Mouse (Mus musculus) gastrocnemius, adult 8-10 months (tissue): ENCODE data around the gene Gm5460. TPM values are rescaled to one million over a fixed set of nuclear protein-coding genes. Genes with fewer than 3 reads are reported as not detected.
A peak's percentile ranks its signal among the peaks of the same experiment; 100 is the strongest.

Experiments
- DNase-seq, 2 experiments: peaks; one replicate each; pipeline ENCODE4 v3.0.0; 2022; ENCODE audit warnings: low spot score in 2 of 2
- total RNA-seq, 4 experiments: library from RNA; stranded (reverse); gene quantifications; 2 replicates each; pipeline ENCODE4 v1.2.4; 2022

The Gm5460 gene
- not detected for total RNA-seq

DNA sequence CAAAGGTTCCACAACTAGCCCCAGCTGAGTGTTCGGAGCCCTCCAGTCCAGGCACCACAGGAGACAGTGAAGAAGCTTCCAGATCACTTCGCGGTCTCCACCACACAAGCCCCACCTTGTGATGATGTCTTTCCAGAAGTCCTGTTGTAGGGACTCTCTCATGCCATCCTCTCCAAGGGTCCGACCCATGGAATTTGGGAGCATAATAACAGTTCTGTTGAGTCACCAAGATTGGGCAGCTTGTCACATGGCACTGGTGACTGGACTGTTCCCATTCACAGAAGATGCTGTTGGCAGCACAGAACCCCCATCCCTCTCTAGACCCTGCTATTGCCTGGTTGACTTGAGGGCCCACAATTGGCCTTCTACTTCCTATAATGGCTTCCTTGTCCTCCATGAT is at the start of gene Gm5460:
Gene Gm5460, plus strand, starts transcription at position 378 of the 400 bp plus-strand sequence.
- no peak for DNase-seq

DNA sequence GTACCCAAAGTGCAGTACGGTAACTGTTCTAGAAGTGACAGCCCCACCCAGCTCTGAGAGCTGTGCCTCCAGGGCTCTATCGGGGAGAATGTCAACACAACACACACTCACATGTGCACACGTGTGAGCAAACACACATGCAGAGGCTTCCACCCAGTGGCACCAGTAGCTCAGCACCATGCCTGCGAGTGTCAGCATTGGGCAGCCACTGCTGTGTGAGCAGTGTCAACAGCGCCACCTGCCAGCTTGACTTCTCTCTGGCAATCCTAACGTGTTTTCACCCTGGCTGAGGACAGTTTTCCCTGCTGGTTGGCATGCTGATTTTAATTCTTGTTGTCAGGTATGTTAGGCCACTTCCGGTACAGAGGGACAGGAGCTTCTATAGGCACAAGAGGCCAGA is 43.9 kb upstream of the Gm5460 start:
- DNase-seq = no peak

DNA sequence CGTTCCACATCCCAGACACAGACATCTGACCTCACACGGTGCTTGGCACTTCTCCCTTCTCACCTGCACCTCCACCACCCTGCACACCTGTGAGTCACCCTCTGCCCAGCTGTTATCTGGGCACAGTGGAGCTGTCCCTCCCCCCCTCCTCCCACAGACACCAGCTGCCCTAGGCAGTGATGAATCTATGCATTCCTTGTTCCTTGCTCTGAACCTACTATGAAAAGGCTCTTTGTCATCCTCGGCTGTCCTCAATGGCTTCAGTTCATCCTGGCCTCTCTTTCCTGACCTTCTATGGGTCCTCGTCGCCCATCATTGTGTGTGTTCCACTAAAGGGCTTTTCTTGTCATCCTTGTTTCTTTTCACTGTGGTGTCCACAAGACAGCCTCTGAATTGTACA is 41.8 kb upstream of the Gm5460 start:
- DNase-seq = no peak

DNA sequence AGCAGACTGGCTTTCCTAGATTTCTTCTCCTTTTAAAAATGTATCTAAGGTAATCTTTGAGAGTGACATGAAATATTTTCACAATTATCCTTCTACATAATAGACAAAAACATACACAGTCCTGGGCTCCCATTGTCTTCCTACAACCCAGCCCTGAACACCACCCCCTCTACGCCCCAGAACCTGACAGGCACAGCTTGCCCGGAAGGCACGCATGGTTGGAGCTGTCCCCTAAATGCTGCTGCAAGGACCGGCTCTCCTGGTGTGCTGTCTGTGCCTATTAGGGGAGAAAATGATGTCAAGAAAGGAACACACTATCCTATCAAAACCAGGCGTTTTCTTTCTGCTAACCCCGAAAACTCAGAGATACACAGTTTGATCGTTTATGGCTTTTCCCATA is 38.8 kb upstream of the Gm5460 start:
- no peak for DNase-seq

DNA sequence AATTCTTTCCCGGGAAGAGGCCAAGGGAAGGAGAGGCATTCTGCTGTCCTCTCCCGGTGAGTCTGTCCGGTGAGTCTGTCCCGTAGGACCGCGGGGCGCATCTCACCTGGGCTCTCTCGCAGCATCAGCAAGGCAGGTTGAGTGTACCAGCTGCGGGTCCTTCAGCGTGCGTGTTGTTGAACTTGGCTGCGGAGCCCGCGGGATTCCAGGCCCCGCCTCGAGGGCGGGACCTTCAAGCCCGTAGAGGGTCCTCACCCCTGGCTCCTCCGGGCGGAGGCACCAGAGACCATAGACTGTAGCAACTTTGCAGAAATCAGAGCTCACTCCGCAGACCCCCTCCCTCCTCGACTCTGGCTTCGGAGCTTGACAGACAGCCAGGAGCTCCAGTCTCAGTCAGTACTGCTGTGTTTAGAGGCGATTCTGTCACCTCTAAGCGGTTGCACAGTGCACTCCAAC is 37.9 kb upstream of the Gm5460 start, which contains the start of gene Zfp488:
Gene Zfp488, minus strand, starts transcription at position 161 of the 456 bp plus-strand sequence.
- no peak for DNase-seq

DNA sequence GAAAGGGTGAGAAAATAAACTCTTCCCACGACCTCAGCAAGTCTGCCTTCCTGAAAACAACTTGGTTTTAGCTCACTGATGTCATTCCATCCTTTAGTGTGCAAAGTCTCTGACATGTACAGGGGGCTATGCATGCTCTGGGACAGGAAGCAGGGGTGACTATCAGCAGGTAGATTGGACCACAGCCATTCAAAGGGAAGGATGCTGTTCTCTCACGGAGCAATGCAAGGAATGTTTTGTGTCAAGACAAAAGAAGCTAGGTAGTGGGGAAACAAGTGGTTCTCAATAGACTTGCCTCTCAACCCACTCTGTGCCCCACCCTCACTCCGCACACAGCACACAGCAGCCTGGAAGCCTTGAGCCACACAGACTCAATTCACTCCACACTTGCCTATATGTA is 27.4 kb upstream of the Gm5460 start:
- no peak for DNase-seq

DNA sequence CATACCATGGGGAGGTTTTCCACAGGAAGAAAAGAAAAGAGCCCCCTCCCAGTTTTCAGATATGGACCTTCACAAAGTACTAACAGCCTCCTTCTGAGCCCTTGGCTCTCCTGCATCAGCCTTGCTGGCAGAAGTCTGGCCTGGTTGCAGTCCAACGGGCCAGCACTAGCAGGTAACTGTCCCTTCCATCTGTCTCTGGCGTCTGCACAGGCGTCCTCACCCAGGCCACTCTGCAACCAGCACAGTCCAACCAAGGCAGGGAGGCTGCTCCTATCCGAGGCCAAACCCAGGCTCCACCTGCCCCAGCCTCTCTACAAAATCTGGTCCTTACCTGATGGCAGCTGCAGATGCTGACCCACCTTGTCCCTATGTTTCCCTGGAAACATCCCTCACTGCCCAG is 24.6 kb upstream of the Gm5460 start:
- no peak for DNase-seq

DNA sequence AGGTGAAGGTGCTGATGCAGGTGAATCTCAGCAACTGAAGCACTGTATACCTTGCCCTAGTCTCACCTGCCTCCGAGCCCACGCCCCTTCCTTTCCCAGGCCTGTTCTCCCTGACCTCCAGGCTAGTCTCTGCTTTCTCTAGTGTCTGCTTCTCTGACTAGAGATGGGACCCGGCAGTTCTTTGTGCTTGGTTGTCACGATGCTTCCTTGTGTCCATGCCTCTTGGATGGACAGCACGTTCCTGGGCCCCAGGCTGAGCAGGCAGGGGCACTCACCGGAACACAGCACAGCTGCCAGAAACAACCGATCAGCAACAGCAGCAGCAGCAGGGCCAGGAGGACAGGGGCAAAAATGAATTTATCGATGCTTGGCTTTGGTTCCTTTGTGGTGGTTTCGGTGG is 23.5 kb upstream of the Gm5460 start:
- DNase-seq = no peak

DNA sequence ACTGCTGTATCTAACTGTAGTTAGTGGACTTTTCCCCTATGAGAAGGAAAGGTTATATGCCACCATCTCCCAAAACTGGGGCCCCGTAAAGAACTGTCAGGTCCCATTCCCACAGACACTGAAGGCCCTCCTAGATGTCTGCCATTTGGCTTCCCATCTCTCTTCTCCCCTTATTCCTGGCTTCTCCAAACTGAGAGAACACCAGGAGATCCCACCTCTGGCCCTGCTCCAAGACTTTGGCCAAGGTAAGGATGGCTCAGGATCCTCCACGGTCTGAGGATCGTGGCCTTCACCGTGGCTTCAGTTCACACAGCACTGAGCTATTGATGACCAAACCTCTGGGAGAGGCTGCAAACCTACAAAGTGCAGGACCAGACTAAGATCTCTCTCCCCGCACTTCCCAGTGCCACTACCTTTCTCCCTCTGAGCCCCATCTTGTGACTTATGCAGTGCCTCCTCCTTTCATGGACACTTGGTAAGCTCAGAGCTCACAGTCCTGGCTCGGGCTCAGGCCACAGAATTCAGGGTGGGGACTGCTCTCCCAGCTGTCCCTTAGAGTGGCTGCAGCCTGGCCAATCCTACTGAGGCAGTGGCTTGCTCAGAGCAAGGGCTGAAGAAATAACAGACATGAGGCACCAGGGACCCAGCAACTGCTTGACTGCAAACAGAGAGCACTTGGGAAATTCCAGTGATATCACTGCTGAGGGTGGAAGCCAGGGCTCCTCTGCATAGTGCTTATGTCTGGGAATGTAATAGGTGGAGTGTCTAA is 22.9 kb upstream of the Gm5460 start:
- peak in 1 of 2 experiments; percentile 2 for DNase-seq

DNA sequence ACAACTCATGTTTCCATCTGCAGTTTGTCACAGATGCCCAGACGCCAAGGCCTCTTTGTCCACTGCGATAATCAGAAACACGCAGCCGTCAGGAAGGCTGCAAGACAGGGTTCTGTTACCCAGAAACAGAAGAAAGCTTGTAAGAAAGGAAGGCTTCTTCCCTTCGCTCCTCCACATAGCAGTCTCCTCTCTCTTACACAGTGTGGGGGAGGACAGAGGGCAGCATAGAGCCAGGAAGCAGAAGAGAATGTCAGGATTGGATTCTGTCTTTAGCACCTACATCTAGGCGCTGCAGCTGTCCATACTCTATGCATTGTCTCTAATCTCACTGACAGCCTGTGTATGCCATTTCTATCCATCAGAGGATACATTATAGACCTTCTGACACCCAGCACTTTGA is 19.1 kb upstream of the Gm5460 start:
- DNase-seq = no peak

DNA sequence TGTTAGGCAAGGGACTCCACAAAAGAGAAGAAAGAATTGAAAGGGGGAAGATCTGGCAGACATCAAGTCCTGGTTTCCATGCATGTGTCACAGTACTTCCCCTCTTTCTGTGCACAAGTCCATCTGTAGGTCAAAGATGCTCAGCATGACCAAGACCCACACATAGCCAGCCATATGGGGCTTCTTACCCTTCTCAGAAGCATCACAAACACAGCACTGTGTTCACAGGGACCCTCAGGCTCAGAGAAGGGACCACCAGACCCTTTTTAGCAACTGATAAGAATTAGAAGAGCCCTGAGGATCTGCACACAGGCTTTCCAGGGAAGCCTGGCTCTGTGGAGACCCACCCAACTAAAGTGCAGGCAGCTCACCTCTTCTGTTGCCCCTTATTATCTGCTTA is 16.5 kb upstream of the Gm5460 start:
- DNase-seq = no peak

DNA sequence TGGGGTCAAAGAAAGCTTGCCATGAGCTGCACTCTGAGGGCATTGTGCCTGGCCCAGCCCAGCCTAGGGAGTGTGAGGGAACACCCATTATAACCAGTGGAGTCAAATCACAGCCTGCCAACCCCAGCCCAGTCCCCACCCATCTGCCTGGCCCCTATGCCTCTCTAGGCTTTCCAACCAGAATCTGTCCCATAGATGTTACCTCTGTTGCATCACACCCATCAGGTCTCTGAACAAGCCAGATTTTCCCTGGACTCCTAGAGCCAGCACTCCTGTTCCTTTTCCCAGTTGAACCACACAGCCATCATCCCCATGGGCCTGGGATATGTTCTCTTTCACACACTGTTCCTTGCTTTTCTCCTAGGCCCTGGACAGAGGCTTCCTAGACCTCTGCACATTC is 15.1 kb upstream of the Gm5460 start:
- no peak for DNase-seq

DNA sequence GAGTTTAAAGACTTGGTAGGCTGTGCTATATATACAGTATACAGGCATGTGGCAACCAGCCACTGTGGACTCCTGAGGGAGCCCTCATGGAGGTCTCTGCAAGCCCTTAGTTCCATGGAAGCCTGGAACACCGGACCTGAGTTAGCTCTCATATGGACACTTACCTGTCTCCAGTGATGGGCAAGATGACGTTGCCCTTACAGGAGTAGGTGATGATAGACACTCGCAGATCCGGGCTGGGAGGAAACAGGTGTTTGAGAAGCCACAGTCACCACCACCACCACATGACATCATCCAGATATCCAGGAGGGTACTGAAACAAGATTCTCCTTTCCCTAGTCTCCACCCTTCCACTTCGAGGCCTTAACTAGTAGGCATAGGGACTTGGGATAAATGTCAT is 14.2 kb upstream of the Gm5460 start:
- no peak for DNase-seq

DNA sequence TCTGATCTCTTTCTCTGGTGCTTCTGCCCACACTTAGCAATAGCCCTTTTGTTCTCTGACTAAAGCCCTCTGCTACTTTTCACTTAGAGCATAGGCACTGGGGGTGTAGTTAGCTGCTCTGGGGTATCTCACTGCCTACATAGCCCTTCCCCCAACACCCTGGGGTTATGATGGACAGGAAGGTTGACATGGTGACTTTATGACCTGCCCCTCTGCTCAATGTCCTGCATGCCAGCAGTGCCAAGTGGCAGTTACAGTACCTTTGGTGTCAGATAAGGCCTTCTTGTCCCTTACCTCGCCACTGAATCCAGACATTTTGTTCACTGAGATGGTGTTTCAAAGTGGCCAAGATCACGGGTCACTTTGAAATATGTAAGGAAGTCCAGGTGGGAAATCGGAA is 1.5 kb upstream of the Gm5460 start, which contains the start of gene Gm30083:
Gene Gm30083, minus strand, starts transcription at position 120 of the 400 bp plus-strand sequence.
- no peak for DNase-seq

DNA sequence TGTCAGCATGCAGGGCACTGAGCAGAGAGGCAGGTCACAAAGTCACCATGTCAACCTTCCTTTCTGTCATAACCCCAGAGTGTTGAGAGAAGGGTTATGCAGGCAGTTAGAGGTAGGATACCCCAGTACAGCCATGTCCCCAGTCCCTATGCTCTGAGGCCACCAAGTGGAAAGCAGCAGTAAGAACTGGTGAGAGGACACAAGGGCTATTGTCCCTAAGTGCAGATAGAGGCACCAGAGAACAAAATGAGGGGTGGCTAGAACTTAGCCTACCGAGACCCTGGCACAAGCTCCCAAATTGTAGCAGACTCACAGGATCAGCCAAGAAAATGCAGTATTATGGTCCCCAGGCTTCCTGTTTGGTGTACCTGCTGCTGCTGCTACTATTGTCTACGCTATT is 380 bp downstream of the Gm5460 start:
- DNase-seq = no peak

DNA sequence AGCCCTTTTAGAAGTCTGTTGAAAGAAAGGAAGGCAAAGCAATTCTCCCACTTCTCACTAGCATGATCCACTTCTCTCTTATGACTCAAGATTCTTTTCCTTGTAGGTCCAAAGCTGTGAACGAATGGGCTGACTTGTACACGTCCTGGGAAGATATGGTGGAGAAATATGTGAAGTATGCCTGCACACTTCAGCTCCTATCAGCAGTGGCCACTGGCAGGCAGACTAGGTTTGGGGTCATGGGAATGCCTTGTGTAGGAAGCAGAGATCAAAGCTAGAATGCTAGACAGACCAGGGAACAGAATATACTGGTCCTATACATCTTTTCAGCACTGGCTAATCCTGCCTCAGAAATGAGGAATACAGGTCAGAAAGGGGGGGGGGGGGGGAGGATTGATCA is 10.2 kb downstream of the Gm5460 start:
- DNase-seq = no peak

DNA sequence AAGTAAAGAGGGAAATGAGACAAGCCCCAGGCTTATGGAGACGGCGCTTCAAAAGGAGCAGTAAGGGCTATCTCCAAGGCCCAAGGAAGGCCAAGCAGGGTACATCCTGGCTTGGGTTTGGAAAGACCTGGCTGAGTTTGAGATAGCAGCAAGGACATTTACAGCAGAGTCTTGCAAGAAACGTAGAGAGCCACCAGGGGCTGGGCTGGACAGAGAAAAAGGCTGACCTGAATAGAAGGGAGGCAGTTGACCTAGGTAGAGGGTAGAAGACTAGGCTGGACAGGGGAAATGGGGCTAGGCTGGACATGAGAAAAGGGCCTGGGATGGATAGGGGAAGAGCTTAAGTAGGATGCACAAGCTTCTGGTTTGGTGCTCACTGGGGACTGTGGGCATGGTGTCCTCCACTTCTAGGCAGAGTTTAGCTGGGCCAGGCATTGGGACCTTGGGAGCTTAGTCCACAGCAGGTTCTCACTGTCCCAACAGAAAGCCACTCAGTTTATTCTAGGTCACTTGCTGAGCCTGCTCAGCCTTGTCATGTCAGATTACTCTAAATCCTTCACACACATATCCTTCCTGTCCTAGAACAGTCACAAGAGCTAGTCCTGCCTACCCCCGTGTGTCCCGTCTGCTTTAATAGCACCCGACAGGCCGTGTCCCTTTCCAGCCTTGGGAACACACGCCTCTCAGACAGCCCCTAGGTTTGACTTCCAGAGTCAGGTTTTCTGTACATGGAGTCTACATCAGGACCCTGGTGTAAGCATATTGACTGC is 17.5 kb downstream of the Gm5460 start:
- DNase-seq = no peak

DNA sequence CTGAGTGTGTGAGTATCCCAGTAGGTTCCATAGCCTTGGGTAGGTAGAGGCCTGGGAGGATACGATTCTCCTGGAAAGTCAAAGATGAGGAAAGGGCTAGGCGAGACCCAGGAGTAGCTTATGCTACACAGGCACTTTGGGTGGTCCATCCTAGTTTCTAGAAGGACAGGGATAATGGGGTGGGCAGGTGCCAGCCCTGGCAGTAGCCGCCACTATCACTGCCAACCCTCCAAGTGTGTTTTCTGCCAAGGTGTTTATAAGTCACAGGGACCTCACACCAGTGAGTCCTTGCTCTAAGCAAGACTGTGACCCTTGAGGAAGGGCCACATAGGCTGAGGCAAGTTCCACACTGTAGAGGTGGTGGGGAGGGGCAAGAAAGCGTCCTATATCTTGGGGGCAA is 24.7 kb downstream of the Gm5460 start:
- no peak for DNase-seq

DNA sequence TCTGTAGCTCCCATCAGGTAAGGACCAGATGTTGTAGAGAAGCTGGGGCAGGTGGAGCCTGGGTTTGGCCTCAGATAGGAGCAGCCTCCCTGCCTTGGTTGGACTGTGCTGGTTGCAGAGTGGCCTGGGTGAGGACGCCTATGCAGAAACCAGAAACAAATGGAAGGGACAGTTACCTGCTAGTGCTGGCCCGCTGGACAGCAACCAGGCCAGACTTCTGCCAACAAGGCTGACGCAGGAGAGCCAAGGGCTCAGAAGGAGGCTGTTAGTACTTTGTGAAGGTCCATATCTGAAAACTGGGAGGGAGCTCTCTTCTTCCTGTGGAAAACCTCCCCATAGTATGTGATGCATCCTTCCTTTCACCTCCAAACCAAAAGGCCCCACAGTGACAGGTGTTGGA is 26.8 kb downstream of the Gm5460 start:
- DNase-seq = no peak

DNA sequence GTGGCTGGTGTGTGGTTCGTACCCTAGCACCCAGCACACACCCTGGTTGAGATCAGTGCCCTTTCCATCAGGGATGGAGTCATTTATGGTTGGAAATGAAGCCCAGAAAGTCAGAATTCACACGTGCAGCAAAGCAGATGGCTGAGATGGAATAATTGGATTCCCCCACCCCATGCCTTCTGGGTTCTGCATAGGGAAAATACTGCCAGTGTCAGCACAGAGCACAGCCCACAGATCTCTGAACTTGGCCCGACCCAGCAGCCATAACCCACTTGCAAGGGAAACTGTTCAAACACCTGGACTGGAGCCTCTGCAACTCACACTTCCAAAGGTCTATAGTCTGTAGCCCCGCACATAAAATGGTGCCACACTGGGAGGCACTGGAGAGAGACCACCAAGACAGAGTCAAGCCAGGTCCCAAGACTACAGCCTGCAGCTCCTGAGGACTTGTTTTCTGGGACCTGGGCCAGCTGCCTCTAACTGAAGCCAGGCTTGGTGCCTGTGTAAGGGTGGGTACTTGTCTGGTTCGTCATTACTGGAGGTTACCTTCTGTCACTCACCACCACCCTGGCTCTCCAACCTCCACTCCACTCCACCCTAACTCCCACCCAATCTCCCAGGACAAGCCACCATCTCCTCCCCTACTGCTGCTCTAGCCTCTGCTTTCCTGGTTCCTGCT is 33.7 kb downstream of the Gm5460 start:
- no peak for DNase-seq

DNA sequence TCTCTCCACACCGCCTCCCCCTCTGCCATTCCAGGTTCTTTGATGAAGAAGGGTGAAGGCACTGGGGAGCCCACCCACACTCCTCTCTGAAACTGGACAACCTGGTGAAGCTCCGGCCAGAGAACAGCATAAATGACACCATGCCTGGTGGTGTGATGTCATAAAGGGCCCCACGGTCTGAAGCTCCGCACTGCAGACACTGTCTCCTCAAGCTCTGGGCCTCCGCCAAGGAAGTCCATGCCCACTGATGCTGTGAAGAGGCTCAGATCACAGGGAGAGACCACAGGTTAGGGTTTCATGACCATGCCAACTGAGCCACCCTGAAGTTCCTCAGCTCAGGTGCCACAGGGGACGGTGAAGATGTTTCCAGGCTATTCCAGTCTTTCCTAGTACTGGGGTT is 36.0 kb downstream of the Gm5460 start, which contains the start of gene Antxrl:
Gene Antxrl, plus strand, starts transcription at position 192 of the 400 bp plus-strand sequence.
- no peak for DNase-seq

DNA sequence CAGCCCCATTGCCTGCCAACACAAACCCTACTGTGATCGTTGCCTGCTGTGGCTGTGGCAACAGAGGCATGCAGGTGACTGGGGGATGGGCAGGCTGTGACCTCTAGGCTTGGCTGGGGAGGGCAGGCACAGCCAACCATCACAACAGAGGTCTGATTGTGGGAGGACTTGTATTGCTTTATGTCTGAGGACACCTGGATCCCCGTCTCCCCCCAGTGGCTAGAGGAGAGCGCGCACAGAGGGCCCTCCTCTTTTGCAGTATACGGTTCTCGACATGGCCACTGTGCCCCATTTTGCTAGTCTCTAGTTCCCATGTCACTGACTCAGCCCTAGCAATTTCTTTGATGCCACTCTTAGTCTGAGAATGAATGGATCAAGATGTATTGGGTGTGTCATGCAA is 55.1 kb downstream of the Gm5460 start:
- no peak for DNase-seq
